Mouse (Mus musculus): ENCODE data around the gene Hemk1.

- TF ChIP-seq CTCF (IDR thresholded peaks at IDR 0.05; ENCODE audit: borderline replicate concordance, extremely low read depth, insufficient read depth, insufficient read length) = no peak
- TF ChIP-seq POLR2A (IDR thresholded peaks at IDR 0.05; ENCODE audit: borderline replicate concordance, extremely low read depth, insufficient read depth, insufficient read length, poor library complexity, severe bottlenecking) = no peak
These were observed 38.4 kb downstream of the Hemk1 start for GRCm38 (mm10) chr9:107299783-107300182.
